Mouse (Mus musculus): ENCODE results near the gene Cyp2c55. TPM values are rescaled to one million over a fixed set of nuclear protein-coding genes. Genes with fewer than 3 reads are reported as not detected.

Cyp2c55 gene
- not detected in 2 replicates for polyA plus RNA-seq (2016; fragmentation: Nextera tagmentation; extraction: Ambion mirVana)

DNA sequence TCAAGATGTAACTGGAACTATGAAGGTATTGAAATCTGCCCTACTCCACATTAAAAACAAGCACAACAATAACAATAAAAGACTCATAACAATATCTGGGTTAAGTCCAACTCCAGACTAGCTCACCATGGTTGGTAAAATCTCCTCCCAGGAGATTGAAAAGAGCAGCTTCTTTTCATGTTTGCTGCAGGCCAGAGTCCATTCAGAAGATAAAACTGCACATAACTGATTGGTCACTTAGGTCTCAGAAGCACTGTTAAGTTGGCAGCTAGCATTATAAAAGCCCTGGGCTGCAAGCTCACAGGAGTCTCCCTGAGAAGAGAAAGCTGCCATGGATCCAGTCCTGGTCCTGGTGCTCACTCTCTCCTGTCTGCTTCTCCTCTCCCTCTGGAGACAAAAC is at the start of gene Cyp2c55:
TSS of gene Cyp2c55 (plus strand) at position 305 of the 400 bp plus-strand sequence.
- H3K27me3 ChIP-seq (replicated peaks; ENCODE audit: low read depth, poor library complexity, severe bottlenecking), result no peaks in the 10 kb centered on the region
- no peaks in the 10 kb centered on the region for H3K4me1 ChIP-seq
- no peak within 1 kb of the TSS for H3K4me3 ChIP-seq
- H3K36me3 ChIP-seq (replicated peaks), result no peaks in the 10 kb centered on the region
- H3K27ac ChIP-seq (replicated peaks), result no peak within 1 kb of the TSS
- no peak for DNase-seq (ENCODE audit: low spot score)
- no peaks in the 10 kb centered on the region for H3K9me3 ChIP-seq

DNA sequence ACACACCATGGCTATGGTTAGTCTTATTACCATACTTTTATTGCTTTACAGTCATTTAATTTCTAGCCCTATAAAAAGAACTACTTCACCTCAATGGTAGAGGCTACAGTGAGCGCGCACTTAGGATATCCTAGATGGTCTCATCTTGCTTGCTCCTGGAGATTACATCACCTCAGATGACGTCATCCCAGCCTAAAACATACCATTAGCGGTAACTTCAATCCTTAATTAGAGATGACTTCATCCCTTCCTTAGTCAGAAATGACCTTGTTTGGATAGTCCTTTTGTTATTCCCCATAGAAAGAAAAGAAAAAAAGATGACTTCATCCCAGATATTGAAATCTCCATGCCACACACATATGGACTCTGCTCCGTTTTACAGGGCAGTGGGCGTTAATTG is 36.1 kb upstream of the Cyp2c55 start:
- Histone ChIP-seq H3K36me3 (replicated peaks) (peaks cover 70% of the 10 kb centered on the region), H3K27ac (replicated peaks) (no peak overlapping the region), H3K27me3 (replicated peaks; ENCODE audit: low read depth, poor library complexity, severe bottlenecking) (no peaks in the 10 kb centered on the region), H3K4me3 (no peak overlapping the region), H3K4me1 (no peaks in the 10 kb centered on the region), H3K9me3 (no peaks in the 10 kb centered on the region)
- no peak for DNase-seq (ENCODE audit: low spot score)
- 95% methylated on average over 6 of the region's 6 CpGs for WGBS

GRCm38 (mm10) chr19:38972581-38972980 is 34.2 kb upstream of the Cyp2c55 start:
- no peak overlapping the region for H3K27ac ChIP-seq (replicated peaks)
- WGBS, result 75% methylated on average over 5 of the region's 5 CpGs
- H3K36me3 ChIP-seq (replicated peaks), result peaks cover 51% of the 10 kb centered on the region
- no peaks in the 10 kb centered on the region for H3K27me3 ChIP-seq (replicated peaks; ENCODE audit: low read depth, poor library complexity, severe bottlenecking)
- no peaks in the 10 kb centered on the region for H3K4me1 ChIP-seq
- no peaks in the 10 kb centered on the region for H3K9me3 ChIP-seq
- no peak for DNase-seq (ENCODE audit: low spot score)
- no peak overlapping the region for H3K4me3 ChIP-seq

DNA sequence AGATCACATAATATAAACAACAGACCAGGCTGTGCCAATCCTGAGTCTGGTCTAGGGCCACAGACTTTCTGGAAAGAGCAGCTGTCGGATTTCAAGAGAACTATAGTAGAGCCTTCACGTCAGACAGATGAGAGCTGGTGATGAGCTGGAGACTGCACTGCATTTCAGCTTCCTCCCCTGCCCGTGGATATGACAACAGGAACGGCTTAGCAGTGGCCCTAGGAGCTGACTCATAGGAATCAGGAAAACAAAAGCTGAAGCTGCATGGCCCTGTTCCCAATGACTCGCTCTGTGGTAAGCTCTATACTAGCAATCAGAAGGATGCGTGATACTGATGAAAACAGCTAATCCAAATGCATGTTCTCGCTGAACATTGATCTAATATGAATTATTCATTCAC is 33.2 kb upstream of the Cyp2c55 start:
- DNase-seq (ENCODE audit: low spot score), result no peak
- Histone ChIP-seq H3K27me3 (replicated peaks; ENCODE audit: low read depth, poor library complexity, severe bottlenecking) (no peaks in the 10 kb centered on the region), H3K4me1 (no peaks in the 10 kb centered on the region), H3K27ac (replicated peaks) (no peak overlapping the region), H3K4me3 (no peak overlapping the region), H3K36me3 (replicated peaks) (peaks cover 41% of the 10 kb centered on the region), H3K9me3 (no peaks in the 10 kb centered on the region)
- 72% methylated on average over 7 of the region's 7 CpGs for WGBS

DNA sequence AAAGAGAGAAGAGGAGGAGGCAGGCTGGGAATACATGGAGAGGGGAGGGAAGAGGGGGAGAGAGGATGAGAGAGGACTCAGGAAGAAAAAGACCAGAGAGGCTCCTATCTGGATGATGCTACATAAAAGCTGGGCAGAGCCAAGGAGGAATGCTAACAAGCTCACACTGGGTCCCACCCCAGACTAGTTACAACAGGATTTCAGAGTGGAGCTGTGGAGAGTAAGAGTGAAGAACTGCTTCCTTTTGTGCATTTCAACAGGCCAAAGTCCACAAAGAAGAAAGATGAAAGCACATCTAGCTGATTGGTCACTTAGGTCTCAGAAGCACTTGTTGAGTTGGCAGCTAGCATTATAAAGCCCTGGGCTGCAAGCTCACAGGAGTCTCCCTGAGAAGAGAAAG is 30.6 kb upstream of the Cyp2c55 start:
- Histone ChIP-seq H3K27ac (replicated peaks) (no peak overlapping the region), H3K4me3 (no peak overlapping the region), H3K36me3 (replicated peaks) (peaks cover 15% of the 10 kb centered on the region), H3K27me3 (replicated peaks; ENCODE audit: low read depth, poor library complexity, severe bottlenecking) (no peaks in the 10 kb centered on the region), H3K9me3 (no peaks in the 10 kb centered on the region), H3K4me1 (no peaks in the 10 kb centered on the region)
- no peak for DNase-seq (ENCODE audit: low spot score)

DNA sequence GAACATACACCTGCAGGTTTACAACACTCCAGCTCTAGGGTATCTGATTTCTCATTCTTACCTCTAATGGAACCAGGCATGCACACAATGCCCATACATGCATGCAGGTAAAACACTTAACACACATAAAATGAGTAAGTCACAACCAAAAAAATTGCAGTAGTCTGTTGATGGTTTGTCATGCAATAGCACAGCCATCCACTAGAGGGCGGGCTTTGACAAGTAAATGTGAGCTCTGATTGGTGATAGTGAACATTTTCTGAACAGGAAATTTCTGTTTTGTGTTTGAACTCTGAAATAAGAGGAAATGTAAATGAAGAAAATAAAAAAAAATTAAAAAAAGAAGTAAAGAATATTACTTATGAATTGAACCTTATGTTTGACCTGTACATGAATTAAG is 24.9 kb upstream of the Cyp2c55 start:
- H3K27ac ChIP-seq (replicated peaks), result no peak overlapping the region
- H3K9me3 ChIP-seq, result no peaks in the 10 kb centered on the region
- no peaks in the 10 kb centered on the region for H3K4me1 ChIP-seq
- H3K36me3 ChIP-seq (replicated peaks), result no peaks in the 10 kb centered on the region
- no peak overlapping the region for H3K4me3 ChIP-seq
- H3K27me3 ChIP-seq (replicated peaks; ENCODE audit: low read depth, poor library complexity, severe bottlenecking), result no peaks in the 10 kb centered on the region
- WGBS, result 0% methylated on average over 1 of the region's 1 CpGs
- peak; percentile 68 for DNase-seq (ENCODE audit: low spot score)

- WGBS, result 83% methylated on average over 4 of the region's 4 CpGs
Measured at GRCm38 (mm10) chr19:38998248-38998647, 8.6 kb upstream of the Cyp2c55 start.

DNA sequence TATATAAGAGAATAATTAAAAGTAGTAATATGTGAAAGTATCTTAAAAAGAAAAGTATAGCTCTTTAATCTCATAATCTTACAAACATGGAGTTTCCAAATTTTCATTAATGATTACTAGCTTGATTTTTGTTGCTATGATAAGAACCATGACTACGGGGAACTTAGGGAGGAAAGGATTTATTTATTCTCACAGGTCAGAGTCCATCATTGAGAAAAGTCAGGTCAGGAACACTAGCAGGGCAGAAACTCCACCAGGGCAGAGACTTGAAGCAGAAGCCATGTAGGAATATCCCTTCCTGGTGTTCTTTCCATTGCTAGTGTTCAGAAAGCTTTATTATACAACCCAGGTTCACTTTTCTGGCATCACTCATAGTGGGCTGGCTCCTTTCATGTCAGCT is 8.1 kb upstream of the Cyp2c55 start:
- H3K27ac ChIP-seq (replicated peaks), result no peak overlapping the region
- H3K27me3 ChIP-seq (replicated peaks; ENCODE audit: low read depth, poor library complexity, severe bottlenecking), result no peaks in the 10 kb centered on the region
- 90% methylated on average over 1 of the region's 1 CpGs for WGBS
- DNase-seq (ENCODE audit: low spot score), result no peak
- no peaks in the 10 kb centered on the region for H3K36me3 ChIP-seq (replicated peaks)
- no peak overlapping the region for H3K4me3 ChIP-seq
- no peaks in the 10 kb centered on the region; the same call in 1 of the 2 replicates for H3K9me3 ChIP-seq
- H3K4me1 ChIP-seq, result no peaks in the 10 kb centered on the region

More at GRCm38 (mm10) chr19:38998248-38998647, 8.6 kb upstream of the Cyp2c55 start:
- DNase-seq (ENCODE audit: low spot score), result no peak
- no peak overlapping the region for H3K4me3 ChIP-seq
- no peaks in the 10 kb centered on the region for H3K27me3 ChIP-seq (replicated peaks; ENCODE audit: low read depth, poor library complexity, severe bottlenecking)
- H3K4me1 ChIP-seq, result no peaks in the 10 kb centered on the region
- no peaks in the 10 kb centered on the region for H3K36me3 ChIP-seq (replicated peaks)
- no peaks in the 10 kb centered on the region; the same call in 1 of the 2 replicates for H3K9me3 ChIP-seq
- H3K27ac ChIP-seq (replicated peaks), result no peak overlapping the region

DNA sequence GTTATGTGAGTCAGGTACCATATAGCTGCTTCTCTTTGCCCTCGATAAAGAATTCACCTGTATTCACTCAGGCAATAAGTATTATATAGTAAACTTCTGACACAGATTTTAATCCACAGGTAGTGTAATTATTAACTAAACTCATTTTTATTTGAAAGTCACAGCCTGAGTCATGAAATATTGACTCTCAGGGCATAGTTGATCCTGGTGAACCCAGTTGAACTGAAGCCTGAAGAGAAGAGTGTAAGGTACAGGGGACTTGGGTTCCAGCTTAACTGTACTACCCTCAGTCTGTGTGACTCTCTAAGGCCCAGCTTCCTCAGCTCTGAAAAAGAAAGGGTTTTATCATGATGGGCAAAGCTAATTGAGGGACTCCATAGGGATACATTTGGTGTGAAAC is 1.7 kb upstream of the Cyp2c55 start:
- no peaks in the 10 kb centered on the region for H3K4me1 ChIP-seq
- H3K27me3 ChIP-seq (replicated peaks; ENCODE audit: low read depth, poor library complexity, severe bottlenecking), result no peaks in the 10 kb centered on the region
- no peaks in the 10 kb centered on the region for H3K36me3 ChIP-seq (replicated peaks)
- H3K9me3 ChIP-seq, result no peaks in the 10 kb centered on the region
- 93% methylated on average over 1 of the region's 1 CpGs for WGBS
- DNase-seq (ENCODE audit: low spot score), result no peak
- no peak overlapping the region for H3K4me3 ChIP-seq
- H3K27ac ChIP-seq (replicated peaks), result no peak overlapping the region

DNA sequence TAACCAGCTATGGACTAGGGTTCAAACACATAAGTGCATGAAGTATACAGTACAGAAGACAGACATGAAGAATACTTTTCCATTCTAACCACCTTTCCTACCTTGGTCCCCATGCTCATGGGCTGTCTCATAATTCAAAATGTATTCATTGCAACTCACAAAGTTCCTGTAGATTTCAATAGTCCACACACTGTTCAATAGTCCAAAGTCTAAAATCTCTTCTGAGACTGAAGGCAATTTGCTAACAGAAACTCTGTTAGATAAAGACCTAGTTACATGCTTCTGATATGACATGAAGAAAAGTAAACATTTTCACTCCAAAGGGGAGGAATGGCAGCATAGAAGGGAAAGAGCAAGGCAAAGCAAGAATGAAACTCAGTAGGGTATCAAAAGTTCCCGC is 51.1 kb downstream of the Cyp2c55 start:
- no peaks in the 10 kb centered on the region for H3K4me1 ChIP-seq
- H3K4me3 ChIP-seq, result no peak overlapping the region
- 92% methylated on average over 1 of the region's 1 CpGs for WGBS
- H3K9me3 ChIP-seq, result no peaks in the 10 kb centered on the region
- no peaks in the 10 kb centered on the region for H3K36me3 ChIP-seq (replicated peaks)
- no peak for DNase-seq (ENCODE audit: low spot score)
- no peaks in the 10 kb centered on the region for H3K27me3 ChIP-seq (replicated peaks; ENCODE audit: low read depth, poor library complexity, severe bottlenecking)
- no peak overlapping the region for H3K27ac ChIP-seq (replicated peaks)

DNA sequence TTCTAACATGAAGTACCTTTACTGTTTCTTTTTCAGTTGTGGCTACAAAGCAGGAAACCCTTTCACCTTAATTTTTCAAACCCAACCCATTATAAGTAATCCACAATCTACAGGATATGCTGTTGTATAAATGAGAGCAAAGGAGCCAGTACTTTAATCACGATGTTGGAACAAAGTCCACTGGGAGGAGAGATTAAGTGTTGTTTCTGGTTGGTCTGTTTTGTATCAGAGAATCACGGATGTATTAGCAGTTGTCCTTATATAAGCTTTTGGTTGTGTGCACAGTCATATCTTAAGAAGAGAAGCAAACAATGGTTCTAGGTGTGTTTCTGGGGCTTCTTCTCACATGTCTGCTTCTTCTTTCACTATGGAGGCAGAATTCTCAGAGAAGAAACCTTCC is 53.9 kb downstream of the Cyp2c55 start, which contains the start of gene Cyp2c65:
TSS of gene Cyp2c65 (plus strand) at position 297 of the 400 bp plus-strand sequence.
- H3K9me3 ChIP-seq, result no peaks in the 10 kb centered on the region

More for the DNA sequence above, 53.9 kb downstream of the Cyp2c55 start, which contains the start of gene Cyp2c65:
- Histone ChIP-seq H3K27me3 (replicated peaks; ENCODE audit: low read depth, poor library complexity, severe bottlenecking) (no peaks in the 10 kb centered on the region), H3K4me1 (no peaks in the 10 kb centered on the region), H3K27ac (replicated peaks) (no peak within 1 kb of the TSS), H3K36me3 (replicated peaks) (no peaks in the 10 kb centered on the region), H3K4me3 (no peak within 1 kb of the TSS)
- WGBS, result 72% methylated on average over 2 of the region's 2 CpGs
- DNase-seq (ENCODE audit: low spot score), result no peak
